Mouse (Mus musculus) hindbrain, embryonic 14.5 days (tissue): ENCODE results near the gene Slc37a3. TPM values are rescaled to one million over a fixed set of nuclear protein-coding genes. Genes with fewer than 3 reads are reported as not detected.
"Not testable (repeated sequence)": the region's sequence is repeated elsewhere in the genome, so short reads cannot be mapped to it uniquely, and the experiment has no call there.

Experiments
- ATAC-seq: fragments of 200-750 bp; cut with Nextera tagmentation; 2 replicates; pipeline ENCODE4 v1.8.0; 2017; ENCODE audit warnings: moderate number of reproducible peaks, mild to moderate bottlenecking, moderate TSS enrichment, moderate library complexity; ENCODE audit not compliant: low FRiP score
- DNase-seq: peaks from one replicate; pipeline ENCODE4 v3.0.0-alpha.2; 2015; ENCODE audit warnings: low spot score
- H3K27ac ChIP-seq: fragments of 300-500 bp; sonication (generic); 2 replicates; pipeline ENCODE4 v1.5.1; 2014; ENCODE audit warnings: mild to moderate bottlenecking, moderate library complexity
- H3K27me3 ChIP-seq: fragments of 300-500 bp; sonication (generic); 2 replicates; pipeline ENCODE4 v1.6.1; 2014; ENCODE audit warnings: mild to moderate bottlenecking, low read length, mixed read lengths; ENCODE audit not compliant: control insufficient read depth, insufficient read depth
- H3K36me3 ChIP-seq: fragments of 300-500 bp; sonication (generic); replicated peaks from 2 replicates; pipeline ENCODE4 v1.6.1; 2014; ENCODE audit not compliant: control insufficient read depth, insufficient read depth
- H3K4me1 ChIP-seq: fragments of 300-500 bp; sonication (generic); replicated peaks from 2 replicates; pipeline ENCODE4 v1.6.1; 2014; ENCODE audit warnings: antibody characterized with exemption, low read length, mixed read lengths; ENCODE audit not compliant: control insufficient read depth, insufficient read depth
- H3K4me2 ChIP-seq: fragments of 300-500 bp; sonication (generic); replicated peaks from 2 replicates; pipeline ENCODE4 v1.6.1; 2014; ENCODE audit warnings: mild to moderate bottlenecking, moderate library complexity
- H3K4me3 ChIP-seq: fragments of 300-500 bp; sonication (generic); replicated peaks from 2 replicates; pipeline ENCODE4 v1.5.1; 2014; ENCODE audit warnings: mild to moderate bottlenecking, low read length
- H3K9ac ChIP-seq: fragments of 300-500 bp; sonication (generic); 2 replicates; pipeline ENCODE4 v1.6.1; 2014
- H3K9me3 ChIP-seq: fragments of 300-500 bp; sonication (generic); 2 replicates; pipeline ENCODE4 v1.6.1; 2016; ENCODE audit warnings: low read length; ENCODE audit not compliant: control insufficient read depth
- WGBS: fragments of 180-500 bp; shearing (Covaris S2); extraction: QIAGEN DNeasy Blood & Tissue Kit; methylation state at CpG from one replicate; pipeline ENCODE4 v1.1.7; 2014; 5-methylcytosine and 5-hydroxymethylcytosine counted together
- polyA plus RNA-seq: library from polyadenylated mRNA; unstranded; fragments of >200 nt; fragmentation: Nextera tagmentation; extraction: Ambion mirVana; gene quantifications from 2 replicates; pipeline ENCODE4 v1.2.1, GENCODE M21; 2014

The Slc37a3 gene
- polyA plus RNA-seq, 1 experiment from 2014 or later, result 62.4 TPM

- Histone ChIP-seq H3K27ac (no peak within 1 kb of the TSS), H3K4me1 (peaks cover 9% of the 10 kb centered on the region; the same call in 1 of the 2 replicates), H3K9ac (no peak within 1 kb of the TSS), H3K9me3 (no peaks in the 10 kb centered on the region), H3K36me3 (no peaks in the 10 kb centered on the region), H3K4me2 (peak within 1 kb of the TSS; percentile 31), H3K4me3 (no peak within 1 kb of the TSS), H3K27me3 (0 out of 2 replicates have a peak, but pooled peaks cover 10% of the 10 kb centered on the region)
- ATAC-seq (no peak), DNase-seq (no peak)
- WGBS, result 9% methylated on average over 20 of the region's 20 CpGs
These were observed 3.8 kb upstream of the Slc37a3 start, which contains the start of gene Rab19 for GRCm38 (mm10) chr6:39381125-39381880. TSS of gene Rab19 (plus strand) at chr6:39381175.

- Histone ChIP-seq H3K9ac (no peak overlapping the region), H3K4me2 (no peak overlapping the region), H3K4me3 (no peak overlapping the region), H3K36me3 (no peaks in the 10 kb centered on the region), H3K9me3 (no peaks in the 10 kb centered on the region), H3K27me3 (0 out of 2 replicates have a peak, but pooled peaks cover 10% of the 10 kb centered on the region), H3K27ac (no peak overlapping the region), H3K4me1 (peaks cover 17% of the 10 kb centered on the region; the same call in 1 of the 2 replicates)
- WGBS, result 83% methylated on average over 3 of the region's 3 CpGs
- ATAC-seq (no peak), DNase-seq (no peak)
These were observed 2.8 kb upstream of the Slc37a3 start for GRCm38 (mm10) chr6:39380276-39380675.

- ATAC-seq (no peak), DNase-seq (no peak)
- Histone ChIP-seq H3K27me3 (0 out of 2 replicates have a peak, but pooled peaks cover 10% of the 10 kb centered on the region), H3K36me3 (no peaks in the 10 kb centered on the region), H3K9me3 (no peaks in the 10 kb centered on the region), H3K27ac (no peak overlapping the region), H3K4me3 (no peak overlapping the region), H3K4me2 (no peak overlapping the region), H3K4me1 (peaks cover 17% of the 10 kb centered on the region; the same call in 1 of the 2 replicates), H3K9ac (no peak overlapping the region)
- WGBS, result 79% methylated on average over 8 of the region's 8 CpGs
These were observed 2.3 kb upstream of the Slc37a3 start for GRCm38 (mm10) chr6:39379749-39380148.

GRCm38 (mm10) chr6:39379224-39379623, 1.7 kb upstream of the Slc37a3 start:
- Histone ChIP-seq H3K27me3 (0 out of 2 replicates have a peak, but pooled peaks cover 10% of the 10 kb centered on the region), H3K4me1 (peaks cover 17% of the 10 kb centered on the region; the same call in 1 of the 2 replicates), H3K4me2 (no peak overlapping the region), H3K36me3 (no peaks in the 10 kb centered on the region), H3K27ac (no peak overlapping the region), H3K9ac (no peak overlapping the region), H3K9me3 (no peaks in the 10 kb centered on the region), H3K4me3 (no peak overlapping the region)
- 65% methylated on average over 4 of the region's 4 CpGs for WGBS
- ATAC-seq (no peak), DNase-seq (no peak)

- WGBS, result 83% methylated on average over 13 of the region's 13 CpGs
- DNase-seq, ATAC-seq, H3K9ac ChIP-seq, H3K27ac ChIP-seq, H3K4me3 ChIP-seq, H3K36me3 ChIP-seq, H3K9me3 ChIP-seq, H3K4me2 ChIP-seq, H3K27me3 ChIP-seq: not testable (repeated sequence)
- H3K4me1 ChIP-seq, result peaks cover 17% of the 10 kb centered on the region; the same call in 1 of the 2 replicates
These were observed 823 bp upstream of the Slc37a3 start for GRCm38 (mm10) chr6:39378161-39378835.

GRCm38 (mm10) chr6:39376775-39377174, 700 bp downstream of the Slc37a3 start:
- 19% methylated on average over 9 of the region's 9 CpGs for WGBS
- 0 out of 2 replicates have a peak, but pooled peaks cover 10% of the 10 kb centered on the region for H3K27me3 ChIP-seq
- H3K36me3 ChIP-seq, result no peaks in the 10 kb centered on the region
- peaks cover 22% of the 10 kb centered on the region; the same call in 1 of the 2 replicates for H3K4me1 ChIP-seq
- no peak overlapping the region; the same call in 1 of the 2 replicates for H3K27ac ChIP-seq
- DNase-seq (no peak), ATAC-seq (no peak)
- peak overlapping the region; percentile 95 for H3K4me3 ChIP-seq
- no peaks in the 10 kb centered on the region for H3K9me3 ChIP-seq
- H3K4me2 ChIP-seq, result peak overlapping the region; percentile 70
- H3K9ac ChIP-seq, result peak overlapping the region; percentile 91

GRCm38 (mm10) chr6:39373301-39373955, 4.0 kb downstream of the Slc37a3 start:
- Histone ChIP-seq H3K4me2 (no peak overlapping the region), H3K27ac (no peak overlapping the region), H3K36me3 (no peaks in the 10 kb centered on the region), H3K4me3 (no peak overlapping the region), H3K9me3 (no peaks in the 10 kb centered on the region), H3K27me3 (no peaks in the 10 kb centered on the region), H3K4me1 (peaks cover 22% of the 10 kb centered on the region; the same call in 1 of the 2 replicates), H3K9ac (no peak overlapping the region)
- WGBS, result 72% methylated on average over 4 of the region's 4 CpGs
- ATAC-seq (no peak), DNase-seq (no peak)

GRCm38 (mm10) chr6:39372727-39373126, 4.7 kb downstream of the Slc37a3 start:
- Histone ChIP-seq H3K27me3 (no peaks in the 10 kb centered on the region), H3K9ac (no peak overlapping the region), H3K36me3 (no peaks in the 10 kb centered on the region), H3K4me3 (no peak overlapping the region), H3K4me2 (no peak overlapping the region), H3K27ac (0 out of 2 replicates have a peak overlapping the region, but pooled peaks have one; percentile 20), H3K9me3 (no peaks in the 10 kb centered on the region), H3K4me1 (peaks cover 20% of the 10 kb centered on the region; the same call in 1 of the 2 replicates)
- ATAC-seq, result no peak
- WGBS, result 63% methylated on average over 7 of the region's 7 CpGs
- no peak for DNase-seq

- H3K9ac ChIP-seq, result no peak overlapping the region
- H3K36me3 ChIP-seq, result no peaks in the 10 kb centered on the region
- H3K4me1 ChIP-seq, result peaks cover 19% of the 10 kb centered on the region; the same call in 1 of the 2 replicates
- H3K9me3 ChIP-seq, result no peaks in the 10 kb centered on the region
- no peak for DNase-seq
- H3K4me2 ChIP-seq, result no peak overlapping the region
- ATAC-seq, result no peak
- H3K27ac ChIP-seq, result no peak overlapping the region
- H3K4me3 ChIP-seq, result no peak overlapping the region
- H3K27me3 ChIP-seq, result no peaks in the 10 kb centered on the region
These were observed 5.4 kb downstream of the Slc37a3 start for GRCm38 (mm10) chr6:39372042-39372441.
